ENCODE assay signal across 7 mouse cellular contexts in the genomic region with DNA sequence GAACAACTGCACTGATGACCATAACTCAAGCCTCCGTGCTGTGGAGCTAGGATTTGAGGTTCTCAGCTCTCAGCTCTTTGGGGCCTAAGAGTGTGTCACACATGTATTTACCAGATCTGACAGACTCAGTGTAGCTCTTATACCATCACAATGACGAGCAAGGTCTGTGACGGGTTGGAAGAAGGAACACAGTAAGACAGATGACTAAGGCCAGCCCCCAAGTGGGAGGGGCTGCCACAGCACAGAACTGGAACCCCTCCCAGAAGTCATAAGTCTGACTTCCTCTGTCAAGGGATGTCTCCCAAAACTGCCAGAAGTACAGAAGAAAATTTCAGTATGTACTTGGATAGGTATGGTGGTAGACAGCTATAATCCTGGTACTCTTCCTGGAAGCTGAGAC. TPM values are rescaled to one million over a fixed set of nuclear protein-coding genes. Genes with fewer than 3 reads are reported as not detected.
DNase-seq lines count a peak whose midpoint lies in the region; ATAC-seq lines count a peak whose summit lies in the region.

No protein-coding gene starts in this region.

- ATAC-seq in midbrain, embryonic 11.5 days (ENCODE audit: low FRiP score), result no peak
- peak; percentile 70 for ATAC-seq in inflammation-experienced regulatory T-cells, adult 6 months

- H3K4me1 ChIP-seq in midbrain, embryonic 10.5 days, result peaks cover 64% of the 10 kb centered on the region
- peaks cover 31% of the 10 kb centered on the region for H3K4me1 ChIP-seq in midbrain, embryonic 11.5 days (ENCODE audit: control insufficient read depth, insufficient read depth, low read length)

- no peak for DNase-seq in midbrain, embryonic 10.5 days (ENCODE audit: low spot score)
- DNase-seq in midbrain, embryonic 11.5 days (ENCODE audit: low spot score, missing footprints), result no peak
- peak; percentile 17 for DNase-seq in c-Kit-negative CD71-positive TER-119-positive erythroid progenitor cells, embryonic 14.5 days (ENCODE audit: low read depth, low spot score)
- DNase-seq in natural killer cell, adult 2 months (ENCODE audit: low spot score in 2 of 2), result peak; percentile 55 to 61
- DNase-seq in layer of hippocampus, postnatal 14 days (ENCODE audit: low spot score in 2 of 2), result no peak
- no peak for DNase-seq in left cerebral cortex, adult 8-10 months (ENCODE audit: low spot score in 2 of 2)

- H3K4me2 ChIP-seq in midbrain, embryonic 11.5 days, result no peak overlapping the region

- H3K27me3 ChIP-seq in midbrain, embryonic 10.5 days (ENCODE audit: low read depth, poor library complexity, severe bottlenecking), result no peaks in the 10 kb centered on the region
- H3K27me3 ChIP-seq in midbrain, embryonic 11.5 days (ENCODE audit: control insufficient read depth, insufficient read depth, low read length), result no peaks in the 10 kb centered on the region

- WGBS in midbrain, embryonic 10.5 days, result 84% methylated on average over 3 of the region's 3 CpGs
- WGBS in midbrain, embryonic 11.5 days, result 80% methylated on average over 3 of the region's 3 CpGs

- no peaks in the 10 kb centered on the region for H3K9me3 ChIP-seq in midbrain, embryonic 10.5 days (replicated peaks)
- no peaks in the 10 kb centered on the region for H3K9me3 ChIP-seq in midbrain, embryonic 11.5 days (ENCODE audit: control insufficient read depth, low read length)

- H3K36me3 ChIP-seq in midbrain, embryonic 10.5 days, result no peaks in the 10 kb centered on the region
- H3K36me3 ChIP-seq in midbrain, embryonic 11.5 days (ENCODE audit: control insufficient read depth, insufficient read depth, low read length), result no peaks in the 10 kb centered on the region

- H3K27ac ChIP-seq in midbrain, embryonic 10.5 days (replicated peaks), result 0 out of 2 replicates have a peak overlapping the region, but pooled peaks have one; percentile 42
- no peak overlapping the region for H3K27ac ChIP-seq in midbrain, embryonic 11.5 days (ENCODE audit: low read depth, low read length)

- no peak overlapping the region for H3K9ac ChIP-seq in midbrain, embryonic 11.5 days (ENCODE audit: low read length)

- H3K4me3 ChIP-seq in midbrain, embryonic 10.5 days, result no peak overlapping the region
- H3K4me3 ChIP-seq in midbrain, embryonic 11.5 days (ENCODE audit: low read depth, low read length), result no peak overlapping the region

RNA-seq across cellular contexts. Expression of gene Fam53b, which starts 9.7 kb away (rescaled TPM):
- 23.1 and 25.0 TPM in 2 replicates for polyA plus RNA-seq in midbrain, embryonic 10.5 days (2016; fragmentation: Nextera tagmentation; extraction: Ambion mirVana)
- polyA plus RNA-seq in midbrain, embryonic 11.5 days (2014; fragmentation: Nextera tagmentation; extraction: Ambion mirVana), result 17.0 and 17.5 TPM in 2 replicates
- polyA plus RNA-seq in inflammation-experienced regulatory T-cells, adult 6 months (2017; shearing (Covaris generic)), result 10 to 100 TPM; 53.1 to 85.7 (median 80.7) TPM
- 10 to 100 TPM; 26.4 to 27.2 TPM for total RNA-seq in layer of hippocampus, postnatal 14 days (2021)
- 10 to 100 TPM; 57.0 to 68.5 (median 63.4) TPM for total RNA-seq in left cerebral cortex, adult 8-10 months (2022)

RNA-seq across cellular contexts. Expression of gene Eef1akmt2, which starts 48.5 kb away (rescaled TPM):
- 80.7 and 82.0 TPM in 2 replicates for polyA plus RNA-seq in midbrain, embryonic 10.5 days (2016; fragmentation: Nextera tagmentation; extraction: Ambion mirVana)
- 90.3 and 100.0 TPM in 2 replicates for polyA plus RNA-seq in midbrain, embryonic 11.5 days (2014; fragmentation: Nextera tagmentation; extraction: Ambion mirVana)
- 10 to 100 TPM; 60.0 to 76.4 (median 74.4) TPM for polyA plus RNA-seq in inflammation-experienced regulatory T-cells, adult 6 months (2017; shearing (Covaris generic))
- 10 to 100 TPM; 30.8 to 36.3 TPM for total RNA-seq in layer of hippocampus, postnatal 14 days (2021)
- total RNA-seq in left cerebral cortex, adult 8-10 months (2022), result 10 to 100 TPM; 34.1 to 38.8 (median 37.0) TPM

RNA-seq across cellular contexts. Expression of gene Abraxas2, which starts 55.1 kb away (rescaled TPM):
- polyA plus RNA-seq in midbrain, embryonic 10.5 days (2016; fragmentation: Nextera tagmentation; extraction: Ambion mirVana), result 36.2 and 36.6 TPM in 2 replicates
- polyA plus RNA-seq in midbrain, embryonic 11.5 days (2014; fragmentation: Nextera tagmentation; extraction: Ambion mirVana), result 38.7 and 41.8 TPM in 2 replicates
- 10 to 100 TPM; 34.6 to 40.0 (median 35.9) TPM for polyA plus RNA-seq in inflammation-experienced regulatory T-cells, adult 6 months (2017; shearing (Covaris generic))
- total RNA-seq in layer of hippocampus, postnatal 14 days (2021), result 10 to 100 TPM; 26.4 to 29.6 TPM
- 10 to 100 TPM; 28.0 to 31.7 (median 29.1) TPM for total RNA-seq in left cerebral cortex, adult 8-10 months (2022)

Comparison
In these comparisons a context has a peak if more than half of its experiments do, and no peak if none do; other contexts are left out.
1. DNase-seq: peak in c-Kit-negative CD71-positive TER-119-positive erythroid progenitor cells, embryonic 14.5 days (single experiment) and natural killer cell, adult 2 months (2 of 2); none in midbrain, embryonic 10.5 days (single experiment), midbrain, embryonic 11.5 days (single experiment), layer of hippocampus, postnatal 14 days (0 of 2) and left cerebral cortex, adult 8-10 months (0 of 2).